In genomic region chr14:23610054-23610453, GRCm38 (mm10) we compare ENCODE assay signal across 10 mouse cellular contexts.
"Had no signal": no experiment of that assay in that cellular context is flagged by ENCODE, and none has a peak within 500 bp of the region (broad histone marks: within the 10 kb centered on the region; RNA-seq: fewer than 3 reads in every experiment).

No protein-coding gene starts in this region.

- DNase-seq: liver, postnatal 0 days; lung, adult 2 months; lung, postnatal 14 days; lung, postnatal 36 days; thymus, adult 2 months; thymus, postnatal 14 days; thymus, postnatal 36 days had no signal

- ATAC-seq: liver, postnatal 0 days; lung, postnatal 0 days; midbrain, embryonic 13.5 days; midbrain, embryonic 15.5 days had no signal
